Mouse (Mus musculus) naive thymus-derived CD4-positive, alpha-beta T cell, adult 2 months (primary cell): ENCODE results near the gene Hnrnpa1.
"Not testable (repeated sequence)": the region's sequence is repeated elsewhere in the genome, so short reads cannot be mapped to it uniquely, and the experiment has no call there.

Source experiments
- DNase-seq: peaks from one replicate; pipeline ENCODE4 v3.0.0-alpha.2; 2011; ENCODE audit warnings: low read depth

The Hnrnpa1 gene

DNA sequence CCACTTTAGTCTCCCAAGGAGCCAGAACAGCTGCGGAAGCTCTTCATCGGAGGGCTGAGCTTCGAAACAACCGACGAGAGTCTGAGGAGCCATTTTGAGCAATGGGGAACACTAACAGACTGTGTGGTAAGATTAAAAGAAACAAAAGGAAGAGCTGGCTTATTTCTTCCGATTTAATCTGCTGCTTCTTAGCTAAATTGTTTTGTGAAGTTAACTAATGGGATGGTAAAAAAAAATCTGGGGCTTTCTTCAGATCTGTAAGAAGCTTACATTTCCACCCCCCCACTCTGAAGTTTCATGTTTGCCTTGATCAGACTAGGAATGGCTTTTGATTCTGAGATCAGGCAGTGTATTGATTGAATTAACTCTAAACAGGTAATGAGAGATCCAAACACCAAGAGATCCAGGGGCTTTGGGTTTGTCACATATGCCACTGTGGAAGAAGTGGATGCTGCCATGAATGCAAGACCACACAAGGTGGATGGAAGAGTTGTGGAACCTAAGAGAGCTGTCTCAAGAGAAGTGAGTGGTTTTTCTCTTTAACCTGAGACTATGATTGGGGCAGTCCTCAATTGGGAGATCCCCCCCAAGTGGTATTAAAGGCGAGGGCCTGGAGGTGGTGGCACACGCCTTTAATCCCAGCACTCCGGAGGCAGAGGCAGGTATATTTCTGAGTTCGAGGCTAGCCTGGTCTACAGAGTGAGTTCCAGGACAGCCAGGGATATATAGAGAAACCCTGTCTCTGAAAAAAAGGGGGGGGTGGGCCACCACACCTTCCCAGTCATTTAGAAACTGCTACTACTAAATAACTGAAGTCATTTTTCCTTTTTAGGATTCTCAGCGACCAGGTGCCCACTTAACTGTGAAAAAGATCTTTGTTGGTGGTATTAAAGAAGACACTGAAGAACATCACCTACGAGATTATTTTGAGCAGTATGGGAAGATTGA is 1.1 kb downstream of the Hnrnpa1 start:
- not testable (repeated sequence) for DNase-seq

DNA sequence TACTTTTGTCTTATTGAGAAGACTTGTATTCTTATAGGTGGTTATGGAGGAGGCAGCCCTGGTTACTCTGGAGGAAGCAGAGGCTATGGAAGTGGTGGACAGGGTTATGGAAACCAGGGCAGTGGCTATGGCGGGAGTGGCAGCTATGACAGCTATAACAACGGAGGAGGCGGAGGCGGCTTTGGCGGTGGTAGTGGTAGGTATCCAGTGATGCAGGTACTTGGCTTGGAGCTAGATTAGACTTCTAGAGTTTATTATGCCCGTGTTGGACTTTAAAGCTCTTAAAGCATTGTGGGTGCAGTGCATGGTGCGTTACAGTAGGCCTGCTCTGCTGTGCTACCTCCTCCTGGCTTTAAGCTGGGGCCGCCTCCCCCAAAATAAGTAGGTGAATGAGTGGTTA is 2.7 kb downstream of the Hnrnpa1 start:
- no peak for DNase-seq

DNA sequence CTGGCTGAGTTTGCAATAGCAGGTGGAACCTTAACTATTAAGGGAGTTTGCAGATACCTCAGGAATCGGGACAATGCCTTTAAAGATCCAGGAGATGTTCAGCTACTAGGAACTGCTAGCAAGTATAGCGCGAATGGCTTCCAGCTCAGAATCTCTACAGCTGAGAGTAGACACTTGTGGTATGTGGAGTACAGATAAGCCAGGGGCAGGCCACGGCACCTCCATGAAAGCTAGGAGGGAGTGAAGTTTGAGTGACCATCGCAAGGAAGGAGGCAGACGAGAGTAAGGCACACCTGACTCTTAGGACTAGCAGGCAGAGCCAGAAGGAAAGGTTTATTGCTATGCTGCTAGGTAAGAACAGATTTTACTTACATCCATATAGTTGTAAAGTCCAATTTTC is 5.4 kb downstream of the Hnrnpa1 start:
- DNase-seq: no peak

DNA sequence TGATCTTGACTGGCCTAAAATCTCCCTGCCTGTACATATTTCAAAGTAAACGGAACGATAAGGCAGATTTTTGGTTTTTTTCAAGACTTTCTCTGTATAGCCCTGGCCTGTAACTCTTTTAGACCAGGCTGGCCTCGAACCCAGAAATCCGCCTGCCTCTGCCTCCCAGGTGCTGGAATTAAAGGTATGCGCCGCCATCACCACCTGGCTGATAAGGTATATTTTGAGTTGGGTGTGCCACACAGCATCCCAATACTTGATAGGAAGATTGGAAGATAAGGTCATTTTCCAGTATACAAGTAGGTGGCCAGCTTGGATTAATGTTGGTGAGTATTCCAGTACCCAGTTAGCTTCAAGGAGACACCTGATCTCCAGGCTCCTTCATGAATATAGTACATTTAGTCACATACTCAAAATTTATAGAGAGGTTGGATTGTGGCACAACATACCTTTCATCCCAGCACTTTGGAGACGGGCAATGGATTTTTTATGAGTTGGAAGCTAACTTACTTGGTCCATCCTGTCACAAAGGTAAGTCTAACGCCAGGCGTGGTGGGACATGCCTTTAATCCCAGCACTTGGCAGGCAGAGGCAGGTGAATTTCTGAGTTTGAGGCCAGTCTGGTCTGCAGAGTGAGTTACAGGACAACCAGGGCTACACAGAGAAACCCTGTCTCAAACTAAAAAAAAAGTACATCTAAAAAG is 7.0 kb downstream of the Hnrnpa1 start:
- no peak for DNase-seq

DNA sequence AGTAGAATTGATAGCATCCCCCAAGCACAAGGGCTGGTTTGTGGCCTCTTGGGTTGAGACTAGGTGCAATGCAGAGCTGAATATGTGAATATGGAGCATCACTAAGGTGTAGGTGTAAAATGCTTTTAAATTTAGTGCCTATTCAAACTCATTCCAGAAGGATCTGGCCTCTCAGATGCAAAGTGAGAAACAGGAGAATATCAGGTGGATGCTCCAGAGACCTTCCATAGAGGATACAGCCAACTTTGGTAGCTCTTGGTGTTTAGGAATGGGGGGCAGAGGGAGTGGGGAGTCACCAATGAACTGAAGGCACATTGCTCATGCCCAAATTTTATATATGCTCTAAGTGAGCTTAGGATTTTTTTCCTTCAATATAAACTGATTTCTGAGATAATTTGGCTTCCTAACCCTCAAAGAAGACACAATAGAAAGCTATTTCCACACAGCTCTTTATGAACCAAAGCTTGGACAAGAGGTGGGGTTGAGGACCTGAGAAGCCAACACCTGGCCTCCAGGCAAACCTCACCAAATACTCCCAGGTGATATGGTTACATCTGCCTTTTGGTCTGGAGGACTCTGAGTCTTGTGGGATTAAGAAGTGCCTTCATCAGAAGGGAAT is 7.7 kb downstream of the Hnrnpa1 start:
- no peak for DNase-seq

DNA sequence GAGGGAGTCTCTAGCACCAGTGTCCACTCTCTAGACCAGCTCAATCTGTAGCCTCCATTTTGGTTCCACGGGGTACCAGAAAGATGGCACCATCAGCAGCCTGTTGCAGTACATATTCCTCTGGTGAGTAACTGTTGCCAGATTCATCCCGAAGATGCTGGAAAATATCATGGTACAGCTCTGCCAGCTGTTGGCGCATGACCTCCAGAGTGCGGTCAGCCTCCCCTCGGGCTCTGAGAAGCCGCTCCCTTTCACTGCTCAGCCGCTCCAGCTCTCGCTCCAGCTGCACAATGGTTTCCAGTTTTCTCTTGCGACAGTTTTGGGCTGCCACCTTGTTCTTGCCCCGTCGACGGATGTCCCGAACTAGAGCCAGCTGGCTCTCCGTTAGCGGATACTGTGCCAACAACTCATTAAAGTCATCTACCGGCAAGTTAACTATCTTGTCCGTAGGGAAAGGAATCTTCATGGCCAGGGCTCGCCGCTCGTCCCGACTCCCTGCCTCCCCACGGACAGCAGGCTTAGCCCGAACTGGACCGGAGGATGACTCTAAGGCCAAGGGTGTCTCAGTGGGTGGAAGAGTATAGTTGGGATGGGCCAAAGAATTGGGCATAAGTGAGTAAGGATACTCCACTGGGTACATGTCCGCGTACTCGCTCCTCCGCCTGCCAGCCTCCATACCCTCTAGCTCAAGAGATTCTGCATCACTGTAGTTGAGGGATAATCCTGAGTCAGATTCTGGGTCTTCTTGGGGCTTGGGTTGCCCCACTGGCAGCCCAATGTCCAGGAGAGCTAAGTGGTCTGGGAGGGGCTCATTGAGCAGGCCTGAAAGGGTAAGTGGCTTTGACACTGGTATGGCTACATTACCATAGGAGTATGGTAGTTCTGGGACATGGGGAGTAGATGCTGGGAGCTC is 8.4 kb downstream of the Hnrnpa1 start:
- DNase-seq: no peak

DNA sequence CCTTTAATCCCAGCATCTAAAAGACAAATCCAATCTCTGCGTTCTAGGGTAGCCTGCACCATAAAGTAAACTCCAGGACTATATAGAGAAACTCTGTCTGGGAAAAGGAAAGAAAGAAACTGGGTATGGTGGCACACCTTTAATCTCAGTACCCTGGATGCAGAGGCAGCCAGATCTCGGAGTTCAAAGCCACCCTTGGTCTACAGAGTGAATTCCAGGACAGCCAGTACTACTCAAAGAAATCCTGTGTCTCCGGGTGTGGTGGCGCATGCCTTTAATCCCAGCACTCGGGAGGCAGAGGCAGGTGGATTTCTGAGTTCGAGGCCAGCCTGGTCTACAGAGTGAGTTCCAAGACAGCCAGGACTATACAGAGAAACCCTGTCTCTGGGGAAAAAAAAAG is 9.3 kb downstream of the Hnrnpa1 start:
- DNase-seq: not testable (repeated sequence)

DNA sequence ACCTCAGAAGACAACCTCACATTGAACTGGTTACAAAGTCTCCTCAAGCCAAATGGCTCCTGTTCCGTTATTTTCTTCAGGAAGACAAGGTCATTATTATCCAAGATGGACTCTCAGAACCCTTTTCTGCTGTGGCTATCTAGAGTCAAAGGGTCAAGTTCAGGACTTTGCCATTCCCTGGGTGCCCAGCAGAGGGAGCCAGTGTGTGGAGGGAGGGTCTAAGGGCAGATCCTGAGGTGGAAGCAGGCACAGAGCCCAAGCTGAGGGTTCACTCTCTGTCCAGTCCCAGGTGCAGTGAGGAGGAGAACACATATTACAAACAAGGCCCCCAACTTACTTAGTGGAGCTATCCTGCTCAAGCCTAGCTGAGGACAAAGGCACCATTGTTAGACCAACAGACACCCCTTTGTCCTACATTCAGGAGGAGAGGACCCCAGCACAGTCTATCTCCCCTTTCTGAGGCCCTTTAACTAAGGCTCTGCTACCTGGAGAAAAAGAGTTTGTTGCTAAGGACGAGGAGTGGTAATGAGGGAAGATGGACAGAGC is 10.0 kb downstream of the Hnrnpa1 start:
- DNase-seq: peak; percentile 72

DNA sequence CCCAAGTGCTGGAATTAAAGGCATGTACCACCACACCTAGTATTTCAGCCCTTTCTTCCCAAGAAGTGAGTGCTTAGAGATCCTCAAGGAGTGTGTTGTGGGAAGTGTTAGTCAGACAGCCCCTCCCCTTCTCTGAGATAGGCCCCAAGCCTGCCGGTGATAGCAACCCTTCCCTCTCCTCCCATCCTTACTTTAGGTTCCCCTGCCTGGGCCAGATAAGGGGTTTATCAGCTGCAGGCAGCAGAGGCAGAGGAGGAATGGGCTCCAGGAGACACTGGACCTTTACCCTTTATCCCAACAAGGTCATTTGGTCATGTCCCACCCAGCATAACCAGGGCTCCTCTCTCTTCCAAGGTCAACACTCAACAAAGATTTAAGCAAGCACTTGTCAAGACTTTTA is 11.4 kb downstream of the Hnrnpa1 start:
- DNase-seq: no peak

DNA sequence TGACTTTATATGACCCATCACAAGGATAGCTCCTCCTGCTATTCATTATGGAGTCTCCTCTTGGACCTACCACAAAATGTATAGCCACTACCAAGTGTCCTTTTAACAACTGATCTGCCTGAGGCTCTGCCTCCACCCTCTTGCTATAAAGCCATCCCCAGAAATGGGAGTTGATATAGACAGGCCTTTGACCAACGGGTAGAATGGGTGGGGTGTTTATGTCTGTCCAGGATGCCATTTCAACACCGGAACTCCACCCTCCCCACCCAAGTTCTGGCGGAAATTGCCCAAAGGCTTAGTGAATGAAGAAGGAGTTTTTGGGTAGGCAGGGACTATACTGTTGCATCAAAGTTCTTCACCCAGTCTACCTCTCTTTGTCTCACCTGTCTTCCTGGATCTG is 12.4 kb downstream of the Hnrnpa1 start:
- DNase-seq: no peak

DNA sequence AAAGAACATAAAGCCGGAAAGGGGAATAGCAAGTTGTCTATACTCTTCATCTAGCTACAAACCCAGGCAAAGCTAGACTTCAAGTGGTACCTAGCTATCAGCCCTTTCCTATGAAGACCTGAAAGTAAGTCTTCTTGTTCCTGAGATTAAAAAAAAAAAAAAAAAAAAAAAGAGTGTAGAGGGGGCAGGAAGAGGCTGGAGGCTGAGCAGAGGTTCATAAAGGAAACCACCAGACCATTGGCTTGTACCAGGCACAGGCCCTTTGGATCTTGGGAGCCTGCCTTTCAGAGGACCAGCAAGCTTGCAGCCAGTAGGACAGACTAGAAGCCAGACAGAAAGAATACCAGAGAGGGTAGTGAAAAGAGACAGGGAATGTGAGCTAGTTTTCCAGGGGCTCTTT is 13.1 kb downstream of the Hnrnpa1 start:
- no peak for DNase-seq

DNA sequence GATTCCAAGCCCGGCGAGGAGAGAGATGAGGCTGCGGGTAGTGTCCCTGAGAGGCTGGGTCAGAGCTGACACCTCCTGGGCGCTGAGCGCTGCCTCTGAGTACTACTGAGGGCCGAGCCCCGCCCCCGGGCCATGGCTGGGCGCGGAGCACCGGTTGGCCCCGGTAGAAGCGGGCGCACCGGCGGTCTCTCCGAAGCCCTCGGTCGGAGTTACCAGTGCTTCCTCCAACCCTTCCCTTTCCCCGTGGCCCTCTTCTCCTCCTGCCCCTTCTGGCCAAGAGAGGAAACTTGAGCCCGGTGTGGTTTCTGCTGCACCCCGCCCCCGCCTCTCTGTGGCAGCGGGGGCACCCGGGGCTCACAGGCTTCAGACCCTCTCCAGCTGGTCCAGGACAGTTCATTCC is 14.9 kb downstream of the Hnrnpa1 start:
- peak; percentile 54 for DNase-seq

DNA sequence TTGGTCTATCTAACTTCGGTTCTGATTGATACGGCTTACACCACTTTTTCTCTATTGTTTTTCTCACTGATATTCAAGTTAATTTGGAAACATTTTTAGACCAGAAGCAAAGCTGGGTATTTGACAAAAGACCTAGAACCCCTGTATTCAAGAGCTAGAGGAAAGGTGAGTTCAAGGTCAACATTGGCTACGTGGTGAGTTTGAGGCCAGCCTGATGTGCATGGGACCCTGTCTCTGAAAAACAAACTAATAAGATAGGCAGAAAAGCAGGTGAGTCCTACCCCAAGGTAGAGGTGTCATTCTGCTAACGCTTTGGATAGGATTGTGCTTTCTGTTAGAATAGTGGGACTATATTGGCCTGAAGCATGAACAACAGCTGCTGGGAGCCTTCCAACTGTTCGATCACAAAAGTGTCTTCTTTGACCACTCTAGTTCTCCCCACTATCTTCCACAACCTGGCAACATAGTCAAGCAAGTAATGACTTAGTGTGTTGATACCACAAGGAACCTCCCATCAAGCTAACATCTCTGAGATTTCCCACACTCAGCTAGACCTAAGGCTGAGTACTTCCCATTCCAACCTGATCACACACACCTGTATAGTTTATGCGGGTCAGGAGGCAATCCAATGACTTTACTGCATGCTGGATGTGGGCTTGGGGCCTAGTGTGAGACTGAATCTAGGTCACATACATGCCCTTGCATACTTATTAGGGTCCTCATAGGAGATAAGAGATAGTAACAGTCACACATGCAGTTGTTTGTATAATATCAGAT is 16.2 kb downstream of the Hnrnpa1 start:
- DNase-seq: no peak

DNA sequence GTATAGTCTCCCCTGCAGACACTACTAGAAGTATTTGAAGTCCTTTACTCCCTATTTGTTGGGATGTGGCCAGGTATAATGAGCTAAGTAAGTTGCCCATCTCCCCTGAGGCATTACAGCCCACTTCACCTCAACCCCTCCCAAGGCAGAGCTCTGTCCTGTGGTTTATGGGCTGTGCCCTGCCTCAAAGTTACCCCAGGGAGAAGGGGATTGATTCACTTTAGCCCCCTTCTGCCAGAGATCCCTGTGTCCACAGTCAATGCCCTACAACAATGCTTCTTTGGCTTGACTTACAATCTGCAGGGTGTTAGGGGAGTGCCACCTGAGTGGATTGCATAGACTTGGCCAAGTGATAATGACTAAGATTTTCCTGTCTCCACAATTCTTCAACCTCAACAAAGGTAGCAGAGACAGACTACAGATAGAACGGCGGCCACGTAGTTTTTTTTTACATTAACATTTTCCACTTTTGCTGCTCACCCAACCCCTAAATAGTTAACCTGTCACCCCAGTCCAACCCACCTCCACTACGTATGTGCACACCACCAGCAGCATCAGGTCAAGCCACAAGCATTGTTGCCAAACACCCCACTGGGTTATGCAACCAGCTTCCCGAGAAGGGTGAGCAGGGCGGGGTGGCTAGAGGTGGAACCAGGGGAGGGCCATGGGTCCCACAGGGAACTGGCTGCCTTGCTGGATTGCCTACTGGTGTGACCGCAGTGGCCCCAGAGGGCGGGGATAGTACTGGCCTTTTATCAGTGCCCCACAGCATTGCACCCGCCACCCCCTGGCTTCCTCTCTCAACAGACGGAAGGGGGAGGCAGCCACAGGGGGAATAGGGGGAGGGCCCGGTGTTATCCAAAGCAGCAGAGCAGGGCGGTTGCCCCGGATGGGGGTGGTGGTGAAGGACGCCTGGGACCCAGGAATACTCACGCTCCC is 17.8 kb downstream of the Hnrnpa1 start, which contains the start of gene Nfe2:
TSS of gene Nfe2 (minus strand) at position 614 of the 939 bp plus-strand sequence.
- DNase-seq: peak; percentile 60

DNA sequence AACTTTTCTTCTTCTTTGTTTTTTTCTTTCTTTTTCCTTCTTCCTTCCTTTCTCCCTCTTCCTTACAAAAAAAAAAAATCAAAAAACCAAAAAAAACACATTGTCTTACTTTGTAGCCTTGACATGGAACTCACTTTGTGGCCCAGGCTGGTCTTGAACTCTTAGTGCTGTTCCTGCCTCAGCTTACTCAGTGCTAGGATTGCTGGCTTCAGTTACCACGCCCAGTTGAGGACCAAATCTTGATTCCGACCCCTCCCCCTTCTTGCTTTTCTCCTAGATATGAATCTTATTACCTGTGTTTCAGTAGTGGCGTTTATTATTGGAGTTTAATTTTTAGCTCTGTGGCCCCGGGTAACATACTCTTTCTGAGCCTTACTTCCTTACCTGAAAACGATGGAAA is 18.9 kb downstream of the Hnrnpa1 start:
- no peak for DNase-seq

DNA sequence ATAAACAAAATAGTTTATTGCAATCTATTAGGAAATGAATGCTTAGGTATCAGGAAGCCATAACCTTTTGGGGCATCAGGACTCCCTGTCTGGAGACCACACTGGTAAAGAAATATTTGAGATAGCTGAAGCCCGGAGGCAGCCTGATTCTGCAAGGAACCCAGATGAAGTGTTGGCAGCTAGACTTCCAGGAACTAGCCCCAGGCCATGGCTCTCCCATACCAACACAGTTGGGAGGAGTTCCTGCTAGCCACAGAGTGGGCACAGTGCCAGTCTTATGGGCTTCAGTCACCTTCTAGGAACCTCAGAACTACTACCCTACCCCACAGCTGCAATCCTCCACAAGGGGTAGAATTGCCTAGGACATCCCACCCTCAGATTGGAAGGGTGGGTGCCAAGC is 19.8 kb downstream of the Hnrnpa1 start:
- no peak for DNase-seq

DNA sequence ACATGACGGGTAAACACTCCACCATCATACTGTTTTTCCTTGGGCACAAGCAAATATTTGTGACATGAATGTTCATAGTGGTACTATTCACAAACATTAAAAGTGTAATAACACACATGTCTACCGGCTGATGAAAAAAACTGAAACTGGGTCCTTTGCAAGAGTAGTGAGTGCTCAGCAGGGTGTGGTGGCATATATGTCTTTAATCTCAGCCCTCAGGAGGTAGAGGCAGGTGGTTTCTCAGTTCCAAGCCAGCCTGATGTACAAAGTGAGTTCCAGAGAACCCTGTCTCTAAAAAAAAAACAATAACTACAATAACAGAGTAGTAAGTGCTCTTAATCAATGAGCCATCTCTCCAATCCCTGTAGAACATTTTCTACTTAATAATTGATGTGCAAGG is 24.6 kb downstream of the Hnrnpa1 start:
- no peak for DNase-seq

DNA sequence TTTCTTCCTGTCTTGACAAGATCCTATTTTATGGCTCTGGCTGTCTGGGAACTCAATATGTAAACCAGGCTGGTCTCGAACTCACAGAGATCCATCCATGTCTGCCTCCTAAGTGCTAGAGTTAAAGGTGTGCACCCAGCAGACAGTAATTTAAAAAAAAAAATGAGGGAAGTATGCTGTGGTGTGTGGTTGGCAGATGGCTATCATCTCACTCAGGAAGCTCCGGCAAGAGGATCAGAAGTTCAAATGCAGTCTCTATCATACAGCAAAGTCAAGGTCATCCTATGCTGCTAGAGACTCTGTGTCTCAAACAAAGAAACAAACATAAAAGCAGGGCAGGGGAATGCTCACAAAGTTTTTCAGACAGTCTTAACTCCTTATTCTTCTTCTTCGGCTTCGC is 28.7 kb downstream of the Hnrnpa1 start:
- no peak for DNase-seq
